In the genomic region with DNA sequence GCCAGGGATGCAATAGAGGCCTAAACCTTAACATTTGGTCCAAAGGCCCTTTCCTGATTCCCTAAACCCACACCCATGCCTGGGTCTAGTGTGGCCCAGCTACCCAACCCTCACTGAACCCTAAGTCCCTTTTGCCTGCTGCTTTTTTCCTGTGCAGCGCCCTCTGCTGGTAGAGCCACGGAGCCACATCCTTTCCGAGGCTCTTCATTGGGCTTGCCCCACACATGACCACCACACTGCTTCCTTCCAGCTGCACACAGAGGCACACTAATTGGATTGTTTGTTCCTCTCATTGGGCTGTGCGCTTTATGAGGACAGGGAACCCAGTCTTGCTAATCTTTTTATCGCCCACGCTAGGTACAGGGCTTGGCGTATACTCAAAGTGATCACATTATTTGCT, we compare ENCODE assay signal across 9 mouse cellular contexts.
DNase-seq lines count a peak whose midpoint lies in the region; ATAC-seq and TF ChIP-seq lines count a peak whose summit lies in the region.
"Had no signal": no experiment of that assay in that cellular context is flagged by ENCODE, and none has a peak within 500 bp of the region (broad histone marks: within the 10 kb centered on the region; RNA-seq: fewer than 3 reads in every experiment).

No protein-coding gene starts in this region.

- no peak overlapping the region for H3K27ac ChIP-seq in hindbrain, embryonic 10.5 days
- no peak overlapping the region for H3K27ac ChIP-seq in hindbrain, embryonic 12.5 days
- no peak overlapping the region for H3K27ac ChIP-seq in forebrain, postnatal 0 days (ENCODE audit: low read depth, low read length)
- H3K27ac ChIP-seq in olfactory bulb, adult 2 months (ENCODE audit: insufficient read depth, low read depth, low read length): no peak overlapping the region
- H3K27ac ChIP-seq: embryonic facial prominence, embryonic 15.5 days had no signal

- no peaks in the 10 kb centered on the region for H3K79me3 ChIP-seq in C2C12 (ENCODE audit: low read depth)

- no peak overlapping the region for H3ac ChIP-seq in C2C12 (ENCODE audit: control insufficient read depth, insufficient read length, low read depth)

- no peak overlapping the region for H3K9ac ChIP-seq in hindbrain, embryonic 12.5 days
- no peak overlapping the region for H3K9ac ChIP-seq in forebrain, postnatal 0 days
- H3K9ac ChIP-seq: embryonic facial prominence, embryonic 15.5 days had no signal

- ATAC-seq in hindbrain, embryonic 12.5 days (ENCODE audit: low FRiP score): no peak; the same call in 1 of the 2 replicates
- peak; percentile 39 for ATAC-seq in forebrain, postnatal 0 days
- ATAC-seq in activated CD4-positive, CD25-positive, alpha-beta regulatory T cell, adult 4 months: no peak

- H3K4me2 ChIP-seq in hindbrain, embryonic 12.5 days (replicated peaks): no peak overlapping the region
- no peak overlapping the region for H3K4me2 ChIP-seq in forebrain, postnatal 0 days (ENCODE audit: low read depth)
- H3K4me2 ChIP-seq: embryonic facial prominence, embryonic 15.5 days had no signal

- H3K27me3 ChIP-seq in hindbrain, embryonic 10.5 days (ENCODE audit: insufficient read depth, poor library complexity, severe bottlenecking): no peaks in the 10 kb centered on the region
- no peaks in the 10 kb centered on the region for H3K27me3 ChIP-seq in hindbrain, embryonic 12.5 days
- H3K27me3 ChIP-seq in C2C12 (ENCODE audit: control insufficient read depth, insufficient read depth, insufficient read length): no peaks in the 10 kb centered on the region
- no peaks in the 10 kb centered on the region for H3K27me3 ChIP-seq in forebrain, postnatal 0 days (ENCODE audit: insufficient read depth, low read length)
- H3K27me3 ChIP-seq: embryonic facial prominence, embryonic 15.5 days had no signal

- 48% methylated on average over 7 of the region's 7 CpGs for WGBS in hindbrain, embryonic 10.5 days
- WGBS in hindbrain, embryonic 12.5 days: 43% methylated on average over 7 of the region's 7 CpGs
- 33% methylated on average over 7 of the region's 7 CpGs for WGBS in forebrain, postnatal 0 days
- WGBS in olfactory bulb, adult 2 months: 69% methylated on average over 7 of the region's 7 CpGs

- no peak for TF ChIP-seq POLR2A in olfactory bulb, adult 2 months (IDR thresholded peaks at IDR 0.05; ENCODE audit: insufficient read depth, low read depth, low read length)

- DNase-seq in hindbrain, embryonic 10.5 days (ENCODE audit: low spot score): peak; percentile 62
- peak; percentile 70 for DNase-seq in adrenal gland, postnatal 10 days
- no peak for DNase-seq in forebrain, postnatal 0 days
- no peak for DNase-seq in ovary, postnatal 10 days (ENCODE audit: low spot score)

- TF ChIP-seq CTCF in C2C12 (IDR thresholded peaks at IDR 0.05; ENCODE audit: control insufficient read depth, insufficient read depth, insufficient read length): peak; percentile 33
- peak; percentile 68 for TF ChIP-seq CTCF in forebrain, postnatal 0 days (IDR thresholded peaks at IDR 0.05; ENCODE audit: low read depth)
- peak; percentile 39; the same call in 1 of the 2 replicates for TF ChIP-seq CTCF in olfactory bulb, adult 2 months (IDR thresholded peaks at IDR 0.05; ENCODE audit: insufficient read depth, low read depth, low read length)

- peaks cover 11% of the 10 kb centered on the region; the same call in 1 of the 2 replicates for H3K4me1 ChIP-seq in hindbrain, embryonic 10.5 days (replicated peaks)
- H3K4me1 ChIP-seq in hindbrain, embryonic 12.5 days: no peaks in the 10 kb centered on the region
- no peaks in the 10 kb centered on the region for H3K4me1 ChIP-seq in forebrain, postnatal 0 days (ENCODE audit: insufficient read depth)
- no peaks in the 10 kb centered on the region for H3K4me1 ChIP-seq in olfactory bulb, adult 2 months (ENCODE audit: control insufficient read depth, insufficient read depth, low read length)
- H3K4me1 ChIP-seq: embryonic facial prominence, embryonic 15.5 days had no signal

- H3K79me2 ChIP-seq in C2C12 (ENCODE audit: control insufficient read depth, insufficient read depth): no peaks in the 10 kb centered on the region

- H3K36me3 ChIP-seq in hindbrain, embryonic 10.5 days: no peaks in the 10 kb centered on the region
- H3K36me3 ChIP-seq in hindbrain, embryonic 12.5 days: no peaks in the 10 kb centered on the region
- H3K36me3 ChIP-seq in C2C12 (ENCODE audit: control insufficient read depth, insufficient read depth): no peaks in the 10 kb centered on the region
- no peaks in the 10 kb centered on the region for H3K36me3 ChIP-seq in forebrain, postnatal 0 days (ENCODE audit: insufficient read depth)
- H3K36me3 ChIP-seq: embryonic facial prominence, embryonic 15.5 days had no signal

- no peaks in the 10 kb centered on the region for H3K9me3 ChIP-seq in hindbrain, embryonic 10.5 days
- no peaks in the 10 kb centered on the region for H3K9me3 ChIP-seq in hindbrain, embryonic 12.5 days (replicated peaks)
- no peaks in the 10 kb centered on the region for H3K9me3 ChIP-seq in forebrain, postnatal 0 days (ENCODE audit: low read length)
- H3K9me3 ChIP-seq: embryonic facial prominence, embryonic 15.5 days had no signal

- H3K4me3 ChIP-seq in hindbrain, embryonic 10.5 days: no peak overlapping the region
- no peak overlapping the region for H3K4me3 ChIP-seq in hindbrain, embryonic 12.5 days
- H3K4me3 ChIP-seq in C2C12 (ENCODE audit: insufficient read depth, poor library complexity, severe bottlenecking): no peak overlapping the region
- no peak overlapping the region for H3K4me3 ChIP-seq in forebrain, postnatal 0 days (ENCODE audit: low read depth, low read length)
- no peak overlapping the region for H3K4me3 ChIP-seq in olfactory bulb, adult 2 months (ENCODE audit: insufficient read depth, low read depth, low read length)
- H3K4me3 ChIP-seq: embryonic facial prominence, embryonic 15.5 days had no signal

TF ChIP-seq in C2C12, 6 proteins besides CTCF, POLR2A, EP300 and RAD21:
- TF ChIP-seq MYOD1 (IDR thresholded peaks at IDR 0.05; ENCODE audit: control insufficient read depth, insufficient read length, low read depth): no peak
- no peak for TF ChIP-seq USF1 (IDR thresholded peaks at IDR 0.05; ENCODE audit: low read depth)
- TF ChIP-seq MAX (IDR thresholded peaks at IDR 0.05): no peak
- no peak for TF ChIP-seq FOSL1 (IDR thresholded peaks at IDR 0.05; ENCODE audit: insufficient read depth, low read length, poor library complexity, severe bottlenecking)
- TF ChIP-seq CEBPB (IDR thresholded peaks at IDR 0.05; ENCODE audit: low read depth): no peak
- no peak for TF ChIP-seq MYOG (IDR thresholded peaks at IDR 0.05; ENCODE audit: control insufficient read depth, extremely low read depth, insufficient read length)
TF ChIP-seq in C2C12: peak in this region for 0.

Comparison
In these comparisons a context has a peak if more than half of its experiments do, and no peak if none do; other contexts are left out.
1. DNase-seq: peak in hindbrain, embryonic 10.5 days (single experiment) and adrenal gland, postnatal 10 days (single experiment); none in forebrain, postnatal 0 days (single experiment) and ovary, postnatal 10 days (single experiment).
2. Peak in every context shown above with its lines, with median percentiles within 50 percentile points of each other: CTCF ChIP-seq.